Comparison of ENCODE assay signal across 8 mouse cellular contexts in the genomic region with DNA sequence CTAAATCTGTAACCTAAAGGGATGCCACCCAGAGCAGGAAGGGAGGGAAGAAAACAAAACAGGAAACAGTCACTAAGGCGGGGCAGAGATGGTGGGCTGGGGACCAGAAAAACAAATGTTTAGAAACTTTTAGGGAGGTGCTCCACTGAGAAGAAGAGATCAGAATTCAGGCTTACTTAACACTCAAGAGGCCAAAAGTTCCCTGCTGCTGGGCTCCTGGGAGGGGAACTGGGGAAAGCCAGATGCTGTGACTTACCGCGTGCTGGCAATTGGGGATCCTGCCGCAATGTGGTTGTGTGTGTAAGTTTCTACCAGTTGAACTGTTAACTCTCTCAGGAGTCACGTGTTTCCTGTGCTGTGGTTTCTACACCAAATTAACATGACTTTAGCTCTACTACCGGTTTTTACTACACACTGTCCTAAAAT. TPM values are rescaled to one million over a fixed set of nuclear protein-coding genes. Genes with fewer than 3 reads are reported as not detected.
DNase-seq lines count a peak whose midpoint lies in the region; ATAC-seq and TF ChIP-seq lines count a peak whose summit lies in the region.

A gene (minus strand): TSS at position 285 of the 426 bp plus-strand sequence.

- DNase-seq in gastrocnemius, adult 2 months: no peak
- DNase-seq in gastrocnemius, postnatal 25 days: no peak
- DNase-seq in brain, embryonic 14.5 days (ENCODE audit: low read depth): no peak
- DNase-seq in heart, postnatal 25 days (ENCODE audit: low spot score): no peak
- DNase-seq in lung, embryonic 14.5 days: peak; percentile 19
- DNase-seq in spleen, postnatal 14 days (ENCODE audit: low spot score in 2 of 2): peak; percentile 21 to 46
- no peak for DNase-seq in cerebellum, postnatal 14 days
- DNase-seq in left cerebral cortex, adult 9 months (ENCODE audit: low spot score in 2 of 2): no peak

- H3K36me3 ChIP-seq in lung, embryonic 14.5 days (ENCODE audit: insufficient read depth): no peaks in the 10 kb centered on the region

- no peaks in the 10 kb centered on the region for H3K27me3 ChIP-seq in lung, embryonic 14.5 days (ENCODE audit: insufficient read depth, low read length)

- no peak for TF ChIP-seq CTCF in gastrocnemius, adult 2 months (IDR thresholded peaks at IDR 0.05)
- TF ChIP-seq CTCF in brain, embryonic 14.5 days (IDR thresholded peaks at IDR 0.05; ENCODE audit: borderline replicate concordance, extremely low read depth, insufficient read depth, insufficient read length): no peak
- no peak for TF ChIP-seq CTCF in lung, embryonic 14.5 days (IDR thresholded peaks at IDR 0.05; ENCODE audit: low read depth)

- H3K9ac ChIP-seq in lung, embryonic 14.5 days: no peak within 1 kb of the TSS

- 65% methylated on average over 6 of the region's 6 CpGs for WGBS in lung, embryonic 14.5 days

- H3K4me1 ChIP-seq in lung, embryonic 14.5 days (ENCODE audit: insufficient read depth): 0 out of 2 replicates have a peak, but pooled peaks cover 3% of the 10 kb centered on the region

- no peak within 1 kb of the TSS for H3K4me3 ChIP-seq in gastrocnemius, adult 2 months
- no peak within 1 kb of the TSS for H3K4me3 ChIP-seq in lung, embryonic 14.5 days (ENCODE audit: low read depth, low read length)

- intact Hi-C loops in gastrocnemius, adult 2 months (cut with DNase I): no loop called here
- intact Hi-C loops in heart, postnatal 25 days (cut with DNase I): no loop called here

- H3K9me3 ChIP-seq in lung, embryonic 14.5 days (ENCODE audit: low read depth, low read length): no peaks in the 10 kb centered on the region

- no peak within 1 kb of the TSS for H3K4me2 ChIP-seq in lung, embryonic 14.5 days

- TF ChIP-seq POLR2A in brain, embryonic 14.5 days (IDR thresholded peaks at IDR 0.05; ENCODE audit: borderline replicate concordance, extremely low read depth, insufficient read depth, insufficient read length, poor library complexity, severe bottlenecking): no peak

- H3K27ac ChIP-seq in gastrocnemius, adult 2 months: peak within 1 kb of the TSS; percentile 59
- no peak within 1 kb of the TSS for H3K27ac ChIP-seq in lung, embryonic 14.5 days (ENCODE audit: low read depth)

- ATAC-seq in lung, embryonic 14.5 days (ENCODE audit: insufficient read depth): no peak

RNA-seq across cellular contexts. Expression of the gene that starts here (rescaled TPM):
- 1 to 10 TPM; 4.2 to 6.2 TPM for total RNA-seq in gastrocnemius, adult 2 months (2021)
- total RNA-seq in gastrocnemius, postnatal 25 days (2021): 1 to 10 TPM; 4.3 to 7.2 TPM
- polyA plus RNA-seq in brain, embryonic 14.5 days (2012; rRNA removed): 11.5 and 11.9 TPM in 2 replicates
- 10 to 100 TPM; 26.1 to 32.0 TPM for total RNA-seq in heart, postnatal 25 days (2021)
- 68.3 and 76.7 TPM in 2 replicates for polyA plus RNA-seq in lung, embryonic 14.5 days (2014; fragmentation: Nextera tagmentation; extraction: Ambion mirVana)

Comparison
In these comparisons a context has a peak if more than half of its experiments do, and no peak if none do; other contexts are left out.
1. DNase-seq: peak in lung, embryonic 14.5 days (single experiment) and spleen, postnatal 14 days (2 of 2); none in gastrocnemius, adult 2 months (single experiment), gastrocnemius, postnatal 25 days (single experiment), brain, embryonic 14.5 days (single experiment), heart, postnatal 25 days (single experiment), cerebellum, postnatal 14 days (0 of 2) and left cerebral cortex, adult 9 months (0 of 2).